Mouse (Mus musculus) lung, embryonic 14.5 days (tissue): Measurements from ENCODE around the gene Odf2. TPM values are rescaled to one million over a fixed set of nuclear protein-coding genes. Genes with fewer than 3 reads are reported as not detected.

Experiments
- ATAC-seq: fragments of 200-750 bp; cut with Nextera tagmentation; 2 replicates; pipeline ENCODE4 v1.8.0; 2017; ENCODE audit warnings: mild to moderate bottlenecking, moderate TSS enrichment, moderate library complexity; ENCODE audit not compliant: insufficient read depth
- DNase-seq: peaks from one replicate; pipeline ENCODE4 v3.0.0-alpha.2; 2015
- H3K27ac ChIP-seq: fragments of 300-500 bp; sonication (generic); 2 replicates; pipeline ENCODE4 v1.5.1; 2014; ENCODE audit warnings: low read depth, mild to moderate bottlenecking, moderate library complexity
- H3K27me3 ChIP-seq: fragments of 300-500 bp; sonication (generic); 2 replicates; pipeline ENCODE4 v1.6.1; 2014; ENCODE audit warnings: low read length, control low read depth; ENCODE audit not compliant: insufficient read depth
- H3K36me3 ChIP-seq: fragments of 300-500 bp; sonication (generic); 2 replicates; pipeline ENCODE4 v1.6.1; 2014; ENCODE audit warnings: control low read depth; ENCODE audit not compliant: insufficient read depth
- H3K4me1 ChIP-seq: fragments of 300-500 bp; sonication (generic); 2 replicates; pipeline ENCODE4 v1.6.1; 2014; ENCODE audit warnings: antibody characterized with exemption, control low read depth; ENCODE audit not compliant: insufficient read depth
- H3K4me2 ChIP-seq: fragments of 300-500 bp; sonication (generic); 2 replicates; pipeline ENCODE4 v1.6.1; 2014; ENCODE audit warnings: mild to moderate bottlenecking
- H3K4me3 ChIP-seq: fragments of 300-500 bp; sonication (generic); 2 replicates; pipeline ENCODE4 v1.5.1; 2014; ENCODE audit warnings: low read depth, low read length
- H3K9ac ChIP-seq: fragments of 300-500 bp; sonication (generic); 2 replicates; pipeline ENCODE4 v1.6.1; 2014
- H3K9me3 ChIP-seq: fragments of 300-500 bp; sonication (generic); 2 replicates; pipeline ENCODE4 v1.6.1; 2016; ENCODE audit warnings: low read depth, low read length, control low read depth
- CTCF ChIP-seq: IDR thresholded peaks from 2 replicates; pipeline ENCODE4 v1.5.1; 2016; ENCODE audit warnings: antibody characterized with exemption, low read depth
- WGBS: fragments of 180-500 bp; shearing (Covaris S2); extraction: QIAGEN DNeasy Blood & Tissue Kit; methylation state at CpG from one replicate; pipeline ENCODE4 v1.1.7; 2014; 5-methylcytosine and 5-hydroxymethylcytosine counted together
- polyA plus RNA-seq: library from polyadenylated mRNA; unstranded; fragments of >200 nt; fragmentation: Nextera tagmentation; extraction: Ambion mirVana; gene quantifications from 2 replicates; pipeline ENCODE4 v1.2.1, GENCODE M21; 2014

The Odf2 gene
- polyA plus RNA-seq, 1 experiment from 2014 or later: 73.1 TPM

GRCm38 (mm10) chr2:29934906-29935599 lies 46.0 kb downstream of the Odf2 start, which contains the start of gene Gle1:
Gene Gle1 (plus strand): TSS chr2:29935426.
- peak within 1 kb of the TSS; percentile 81 for H3K27ac ChIP-seq
- H3K4me1 ChIP-seq: 0 out of 2 replicates have a peak, but pooled peaks cover 4% of the 10 kb centered on the region
- peak within 1 kb of the TSS; percentile 73 for H3K4me2 ChIP-seq
- H3K27me3 ChIP-seq: no peaks in the 10 kb centered on the region
- H3K4me3 ChIP-seq: peak within 1 kb of the TSS; percentile 83
- 2% methylated on average over 44 of the region's 44 CpGs for WGBS
- DNase-seq: peak; percentile 98
- H3K36me3 ChIP-seq: peaks cover 34% of the 10 kb centered on the region
- ATAC-seq: peak; percentile 97
- peak within 1 kb of the TSS; percentile 59 for H3K9ac ChIP-seq
- no peaks in the 10 kb centered on the region for H3K9me3 ChIP-seq
- TF ChIP-seq CTCF: peak; percentile 73

GRCm38 (mm10) chr2:29940073-29940472 lies 51.1 kb downstream of the Odf2 start:
- no peak overlapping the region for H3K4me3 ChIP-seq
- H3K9ac ChIP-seq: no peak overlapping the region
- H3K4me1 ChIP-seq: 0 out of 2 replicates have a peak, but pooled peaks cover 4% of the 10 kb centered on the region
- ATAC-seq (no peak), DNase-seq (no peak)
- no peak overlapping the region for H3K27ac ChIP-seq
- WGBS: 90% methylated on average over 9 of the region's 9 CpGs
- H3K4me2 ChIP-seq: no peak overlapping the region
- H3K27me3 ChIP-seq: no peaks in the 10 kb centered on the region
- no peak for TF ChIP-seq CTCF
- H3K9me3 ChIP-seq: no peaks in the 10 kb centered on the region
- H3K36me3 ChIP-seq: peaks cover 67% of the 10 kb centered on the region

- no peak overlapping the region for H3K4me3 ChIP-seq
- peaks cover 75% of the 10 kb centered on the region for H3K36me3 ChIP-seq
- H3K4me2 ChIP-seq: no peak overlapping the region
- 0 out of 2 replicates have a peak, but pooled peaks cover 4% of the 10 kb centered on the region for H3K4me1 ChIP-seq
- WGBS: 92% methylated on average over 7 of the region's 7 CpGs
- no peak overlapping the region for H3K9ac ChIP-seq
- no peaks in the 10 kb centered on the region for H3K9me3 ChIP-seq
- no peak for DNase-seq
- TF ChIP-seq CTCF: no peak
- ATAC-seq: no peak
- no peaks in the 10 kb centered on the region for H3K27me3 ChIP-seq
- no peak overlapping the region for H3K27ac ChIP-seq
Measured at GRCm38 (mm10) chr2:29940826-29941225, 51.8 kb downstream of the Odf2 start.

GRCm38 (mm10) chr2:29944723-29945122 lies 55.7 kb downstream of the Odf2 start:
- Histone ChIP-seq H3K4me1 (no peaks in the 10 kb centered on the region), H3K27me3 (no peaks in the 10 kb centered on the region), H3K4me2 (no peak overlapping the region), H3K27ac (peak overlapping the region; percentile 82), H3K36me3 (peaks cover 92% of the 10 kb centered on the region), H3K4me3 (no peak overlapping the region), H3K9ac (no peak overlapping the region), H3K9me3 (no peaks in the 10 kb centered on the region)
- ATAC-seq (peak; percentile 54; the same call in 1 of the 2 replicates), DNase-seq (peak; percentile 63)
- WGBS: 28% methylated on average over 1 of the region's 1 CpGs
- no peak for TF ChIP-seq CTCF

GRCm38 (mm10) chr2:29948896-29949295 lies 59.9 kb downstream of the Odf2 start:
- no peaks in the 10 kb centered on the region for H3K9me3 ChIP-seq
- H3K27ac ChIP-seq: no peak overlapping the region
- 94% methylated on average over 5 of the region's 5 CpGs for WGBS
- DNase-seq (no peak), ATAC-seq (no peak)
- peaks cover 88% of the 10 kb centered on the region for H3K36me3 ChIP-seq
- H3K4me1 ChIP-seq: no peaks in the 10 kb centered on the region
- H3K9ac ChIP-seq: no peak overlapping the region
- H3K4me2 ChIP-seq: no peak overlapping the region
- H3K27me3 ChIP-seq: no peaks in the 10 kb centered on the region
- no peak for TF ChIP-seq CTCF
- no peak overlapping the region for H3K4me3 ChIP-seq

- Histone ChIP-seq H3K36me3 (peaks cover 33% of the 10 kb centered on the region), H3K4me2 (no peak overlapping the region), H3K27me3 (no peaks in the 10 kb centered on the region), H3K27ac (no peak overlapping the region), H3K9ac (no peak overlapping the region), H3K4me1 (peaks cover 6% of the 10 kb centered on the region; the same call in 1 of the 2 replicates), H3K9me3 (no peaks in the 10 kb centered on the region), H3K4me3 (no peak overlapping the region)
- ATAC-seq (no peak), DNase-seq (no peak)
- TF ChIP-seq CTCF: no peak
- 95% methylated on average over 7 of the region's 7 CpGs for WGBS
Measured at GRCm38 (mm10) chr2:29961246-29961645, 72.2 kb downstream of the Odf2 start.

- H3K9me3 ChIP-seq: no peaks in the 10 kb centered on the region
- peaks cover 16% of the 10 kb centered on the region for H3K36me3 ChIP-seq
- H3K27me3 ChIP-seq: no peaks in the 10 kb centered on the region
- peak overlapping the region; percentile 95 for H3K27ac ChIP-seq
- ATAC-seq: no peak
- DNase-seq: peak; percentile 74
- H3K4me2 ChIP-seq: peak overlapping the region; percentile 66
- H3K4me1 ChIP-seq: peaks cover 15% of the 10 kb centered on the region
- no peak for TF ChIP-seq CTCF
- H3K4me3 ChIP-seq: peak overlapping the region; percentile 94
- H3K9ac ChIP-seq: peak overlapping the region; percentile 94
- 12% methylated on average over 10 of the region's 10 CpGs for WGBS
Measured at GRCm38 (mm10) chr2:29964354-29965249, 75.6 kb downstream of the Odf2 start.
